Mouse (Mus musculus): ENCODE measurements around the gene 6430571L13Rik. TPM values are rescaled to one million over a fixed set of nuclear protein-coding genes. Genes with fewer than 3 reads are reported as not detected.
"Not testable (repeated sequence)": the region's sequence is repeated elsewhere in the genome, so short reads cannot be mapped to it uniquely, and the experiment has no call there.

6430571L13Rik gene
- 1 to 10 TPM; 1.5 to 1.9 TPM for total RNA-seq (2021)

GRCm38 (mm10) chr9:107340267-107340859 is at the start of gene 6430571L13Rik:
6430571L13Rik (plus strand) TSS chr9:107340602.
- peak; percentile 87 to 90 for DNase-seq

GRCm38 (mm10) chr9:107290897-107291296 is 49.5 kb upstream of the 6430571L13Rik start:
- peak; percentile 66 to 78 for DNase-seq

GRCm38 (mm10) chr9:107294249-107294648 is 46.2 kb upstream of the 6430571L13Rik start:
- peak; percentile 57 to 64 for DNase-seq

- no peak for DNase-seq
Observed at GRCm38 (mm10) chr9:107295616-107296015, 44.8 kb upstream of the 6430571L13Rik start.

GRCm38 (mm10) chr9:107296016-107296040 is 44.6 kb upstream of the 6430571L13Rik start, which contains the start of gene Cish:
Cish (plus strand) TSS chr9:107296026.
- DNase-seq = no peak

GRCm38 (mm10) chr9:107296041-107296440 is 44.4 kb upstream of the 6430571L13Rik start:
- DNase-seq = no peak

GRCm38 (mm10) chr9:107296501-107296965 is 43.9 kb upstream of the 6430571L13Rik start:
- DNase-seq = peak; percentile 87 to 92

- DNase-seq = no peak
Observed at GRCm38 (mm10) chr9:107297059-107297458, 43.3 kb upstream of the 6430571L13Rik start.

GRCm38 (mm10) chr9:107297658-107298057 is 42.7 kb upstream of the 6430571L13Rik start:
- DNase-seq = no peak

- no peak for DNase-seq
Observed at GRCm38 (mm10) chr9:107298059-107298780, 42.2 kb upstream of the 6430571L13Rik start.

GRCm38 (mm10) chr9:107298876-107299275 is 41.5 kb upstream of the 6430571L13Rik start:
- DNase-seq = no peak

GRCm38 (mm10) chr9:107299783-107300182 is 40.6 kb upstream of the 6430571L13Rik start:
- DNase-seq = no peak

- no peak for DNase-seq
Observed at GRCm38 (mm10) chr9:107300224-107300973, 40.0 kb upstream of the 6430571L13Rik start.

GRCm38 (mm10) chr9:107301554-107302331 is 38.7 kb upstream of the 6430571L13Rik start:
- DNase-seq = no peak

GRCm38 (mm10) chr9:107302592-107302991 is 37.8 kb upstream of the 6430571L13Rik start:
- no peak for DNase-seq

GRCm38 (mm10) chr9:107303121-107303820 is 37.1 kb upstream of the 6430571L13Rik start:
- DNase-seq = no peak

GRCm38 (mm10) chr9:107303900-107304299 is 36.5 kb upstream of the 6430571L13Rik start:
- no peak for DNase-seq

GRCm38 (mm10) chr9:107304383-107304782 is 36.0 kb upstream of the 6430571L13Rik start:
- DNase-seq = no peak

- no peak for DNase-seq
Observed at GRCm38 (mm10) chr9:107305012-107305411, 35.4 kb upstream of the 6430571L13Rik start.

GRCm38 (mm10) chr9:107305601-107306542 is 34.5 kb upstream of the 6430571L13Rik start:
- no peak for DNase-seq

GRCm38 (mm10) chr9:107306673-107307072 is 33.7 kb upstream of the 6430571L13Rik start:
- DNase-seq = not testable (repeated sequence)

Data from layer of hippocampus, postnatal 36 days (tissue).